ENCODE assay signal across 16 mouse cellular contexts in genomic region chr13:99580296-99580695, GRCm38 (mm10).
"Had no signal": no experiment of that assay in that cellular context is flagged by ENCODE, and none has a peak within 500 bp of the region (broad histone marks: within the 10 kb centered on the region; RNA-seq: fewer than 3 reads in every experiment).

No protein-coding gene starts in this region.

- H3K9ac ChIP-seq: limb, embryonic 13.5 days; liver, embryonic 14.5 days; neural tube, embryonic 12.5 days had no signal

- H3K4me1 ChIP-seq: limb, embryonic 13.5 days had no signal

- H3K27ac ChIP-seq: limb, embryonic 13.5 days; liver, embryonic 14.5 days; midbrain, embryonic 10.5 days; neural tube, embryonic 12.5 days had no signal

- H3K27me3 ChIP-seq: limb, embryonic 13.5 days; neural tube, embryonic 12.5 days had no signal

- ATAC-seq: lung, postnatal 0 days had no signal

- H3K4me2 ChIP-seq: limb, embryonic 13.5 days; neural tube, embryonic 12.5 days had no signal

- H3K36me3 ChIP-seq: limb, embryonic 13.5 days; midbrain, embryonic 10.5 days; neural tube, embryonic 12.5 days had no signal

- H3K9me3 ChIP-seq: limb, embryonic 13.5 days had no signal

- H3K4me3 ChIP-seq: limb, embryonic 13.5 days; midbrain, embryonic 10.5 days; myocyte; neural tube, embryonic 12.5 days had no signal

- DNase-seq: kidney, adult 8-10 months; kidney, postnatal 25 days; left cerebral cortex, postnatal 4 days; lung, adult 2 months; lung, postnatal 36 days; midbrain, embryonic 14.5 days; right cerebral cortex, postnatal 4 days; spleen, adult 18-20 months; thymus, adult 2 months; thymus, postnatal 36 days had no signal
